Mouse (Mus musculus) ES-E14 (cell line): ENCODE data around the gene Disp1.

ENCODE experiments used
- CHD2 ChIP-seq: IDR thresholded peaks from 2 replicates; pipeline ENCODE4 v1.6.1; 2014; ENCODE audit warnings: mild to moderate bottlenecking, low read depth, low read length, inconsistent platforms
- HCFC1 ChIP-seq: IDR thresholded peaks from 2 replicates; pipeline ENCODE4 v1.6.1; 2012; ENCODE audit warnings: low read length, inconsistent platforms, borderline replicate concordance; ENCODE audit not compliant: insufficient read depth
- MAFK ChIP-seq: IDR thresholded peaks from 2 replicates; pipeline ENCODE4 v1.6.1; 2014; ENCODE audit warnings: mild to moderate bottlenecking, low read depth, low read length, inconsistent platforms; ENCODE audit not compliant: insufficient read depth
- ZC3H11A ChIP-seq: IDR thresholded peaks from 2 replicates; pipeline ENCODE4 v1.6.1; 2012; ENCODE audit warnings: low read depth, mild to moderate bottlenecking, inconsistent platforms, low read length, borderline replicate concordance
- ZNF384 ChIP-seq: IDR thresholded peaks from 2 replicates; pipeline ENCODE4 v1.6.1; 2012; ENCODE audit warnings: low read depth, low read length, inconsistent platforms

GRCm38 (mm10) chr1:183188115-183189013 is 33.0 kb downstream of the Disp1 start:
- TF ChIP-seq MAFK (no peak), ZC3H11A (no peak), ZNF384 (no peak), HCFC1 (no peak), CHD2 (no peak)
